Mouse (Mus musculus) gastrocnemius, adult 8-10 months (tissue): ENCODE measurements around the gene Gen1. TPM values are rescaled to one million over a fixed set of nuclear protein-coding genes. Genes with fewer than 3 reads are reported as not detected.
A peak's percentile ranks its signal among the peaks of the same experiment; 100 is the strongest.

Source experiments
- DNase-seq, 2 experiments: peaks; one replicate each; pipeline ENCODE4 v3.0.0; 2022; ENCODE audit warnings: low spot score in 2 of 2
- total RNA-seq, 4 experiments: library from RNA; stranded (reverse); gene quantifications; 2 replicates each; pipeline ENCODE4 v1.2.4; 2022

Gen1 gene
- total RNA-seq, 4 experiments from 2014 or later = 2.7 to 6.2 (median 3.6) TPM

DNA sequence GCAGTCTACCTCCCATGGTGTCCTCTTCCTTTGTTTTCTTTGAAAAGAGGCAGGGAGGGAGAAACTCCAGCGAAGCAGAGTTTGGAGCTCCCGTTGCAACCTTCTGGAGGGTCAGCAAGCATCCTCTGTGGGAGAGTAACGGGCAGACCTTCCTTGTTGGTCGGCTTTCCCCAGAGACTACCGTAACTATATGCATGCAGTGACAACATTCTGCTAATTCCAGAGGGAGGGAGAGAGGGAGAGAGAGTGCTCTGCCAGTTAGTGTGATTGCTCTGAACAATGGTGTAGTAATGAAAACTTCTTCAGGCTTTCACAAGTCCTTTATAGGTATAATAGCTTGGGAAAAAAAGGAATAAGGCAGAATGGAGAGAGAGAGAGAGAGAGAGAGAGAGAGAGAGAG, 40.9 kb downstream of the Gen1 start:
- no peak for DNase-seq

- no peak for DNase-seq
Observed at GRCm38 (mm10) chr12:11223090-11223489, 42.5 kb downstream of the Gen1 start.

GRCm38 (mm10) chr12:11222566-11222965, 43.0 kb downstream of the Gen1 start:
- DNase-seq = no peak

DNA sequence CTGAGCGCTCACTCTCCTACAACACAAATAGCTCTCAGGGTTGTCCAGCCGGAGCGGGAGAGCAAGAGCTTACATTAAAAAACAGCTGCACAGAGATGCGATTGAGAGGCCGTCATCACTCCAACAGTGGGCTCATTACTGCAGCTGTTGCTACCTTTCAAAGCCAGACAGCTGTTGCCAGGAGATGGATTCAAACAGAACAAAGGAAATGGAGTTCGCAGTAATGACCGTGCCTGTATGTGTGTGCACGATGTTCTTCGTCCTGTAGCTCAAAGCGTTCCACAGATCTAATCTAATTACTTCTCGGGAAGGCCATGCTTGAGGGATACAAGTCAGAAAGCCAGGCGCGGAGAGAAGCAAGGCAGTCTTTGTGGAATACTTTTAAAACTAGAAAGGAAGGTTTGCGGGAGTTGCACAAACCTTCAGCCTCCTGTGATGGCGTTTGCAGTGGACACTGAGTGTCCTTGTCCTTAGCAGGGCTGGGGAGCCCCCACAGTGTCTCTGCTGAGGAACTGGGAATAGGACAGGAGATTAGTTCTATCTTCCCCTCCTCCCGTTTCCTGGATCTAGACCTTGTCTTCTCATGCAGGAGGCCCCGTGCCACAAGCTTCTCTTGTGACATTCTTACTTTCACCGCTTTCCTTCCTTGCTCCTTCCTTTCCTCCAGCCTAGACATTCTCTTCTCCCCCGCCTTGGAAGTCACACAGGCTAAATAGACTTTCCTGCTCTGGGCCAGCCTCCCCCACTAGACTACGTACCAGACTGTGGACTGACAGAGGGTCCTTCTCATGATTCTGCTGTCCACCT, 43.9 kb downstream of the Gen1 start:
- DNase-seq = no peak

GRCm38 (mm10) chr12:11217726-11218250, 47.8 kb downstream of the Gen1 start:
- no peak for DNase-seq

DNA sequence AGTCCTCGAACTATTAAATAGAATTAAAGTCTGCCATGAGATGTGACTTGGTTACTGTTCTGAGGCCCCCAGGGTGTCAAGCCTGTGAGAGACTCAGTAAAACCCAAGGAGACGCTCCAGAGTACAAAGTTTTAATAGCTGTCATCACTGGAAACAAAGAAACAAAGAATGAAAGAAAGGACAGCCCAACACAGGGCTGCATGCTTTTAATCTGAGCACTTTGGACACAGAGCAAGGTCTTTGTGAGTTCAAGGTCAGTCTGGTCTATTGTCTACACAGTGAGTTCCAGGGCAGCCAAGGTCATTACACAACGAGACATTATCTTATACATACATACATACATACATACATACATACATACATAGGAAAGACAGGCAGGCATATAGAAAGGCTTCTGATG, 49.1 kb downstream of the Gen1 start:
- DNase-seq = no peak

DNA sequence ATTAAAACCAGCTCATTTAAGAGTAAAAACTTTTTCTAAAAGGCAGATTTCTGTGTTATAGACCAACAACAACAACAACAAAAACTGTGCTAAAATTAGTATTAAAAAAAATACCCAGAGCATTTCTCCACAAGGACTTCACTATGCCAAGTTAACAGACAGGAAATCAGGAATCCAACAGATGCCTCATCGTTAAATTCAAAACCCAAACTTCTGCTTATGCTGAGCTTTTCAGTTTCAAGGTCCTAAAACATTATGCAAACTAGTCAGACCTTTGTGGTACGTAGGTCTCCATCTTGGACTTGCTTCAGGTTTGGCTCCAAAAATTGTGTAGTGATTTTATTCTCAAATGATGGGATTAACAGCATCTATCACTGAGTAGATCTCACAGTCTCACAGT, 50.0 kb downstream of the Gen1 start:
- no peak for DNase-seq

DNA sequence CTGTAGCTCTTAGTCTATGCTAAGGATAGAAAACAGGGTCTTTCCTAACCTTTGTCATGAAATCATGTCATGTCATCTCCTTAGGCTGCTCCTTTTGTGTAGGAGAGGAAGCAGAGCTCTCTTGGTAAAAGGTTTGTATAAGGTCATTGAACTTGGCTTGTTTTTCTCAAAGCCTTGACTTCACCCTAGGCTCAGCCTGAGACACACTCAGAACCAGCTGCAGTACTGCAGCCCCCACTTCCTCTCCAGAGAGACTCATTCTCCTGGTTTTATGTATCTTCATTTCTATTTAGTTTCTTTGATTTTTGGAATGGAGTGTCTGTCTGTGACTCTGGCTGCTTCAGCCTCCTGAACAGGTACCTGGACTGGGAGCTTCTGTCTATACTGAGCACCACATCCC, 50.8 kb downstream of the Gen1 start:
- DNase-seq = no peak

DNA sequence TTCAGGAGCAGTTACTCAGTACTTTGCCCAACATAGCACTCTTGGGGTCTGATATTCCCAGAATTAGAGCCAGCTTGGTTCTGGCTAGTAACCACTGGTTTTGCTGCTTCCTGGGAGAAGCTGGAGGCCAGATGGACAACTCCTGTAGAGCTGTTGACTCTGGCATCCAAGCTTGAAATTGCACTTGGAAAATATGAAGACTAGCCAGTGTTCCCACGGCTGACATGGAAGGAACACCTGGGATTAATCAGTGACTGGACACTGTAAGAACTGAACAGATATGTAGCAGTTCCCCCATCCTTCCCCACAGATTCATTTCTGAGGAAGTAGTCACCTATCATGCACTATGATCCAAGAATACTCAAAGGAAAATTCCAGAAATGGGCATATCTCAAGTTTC, 52.7 kb downstream of the Gen1 start:
- DNase-seq = no peak

DNA sequence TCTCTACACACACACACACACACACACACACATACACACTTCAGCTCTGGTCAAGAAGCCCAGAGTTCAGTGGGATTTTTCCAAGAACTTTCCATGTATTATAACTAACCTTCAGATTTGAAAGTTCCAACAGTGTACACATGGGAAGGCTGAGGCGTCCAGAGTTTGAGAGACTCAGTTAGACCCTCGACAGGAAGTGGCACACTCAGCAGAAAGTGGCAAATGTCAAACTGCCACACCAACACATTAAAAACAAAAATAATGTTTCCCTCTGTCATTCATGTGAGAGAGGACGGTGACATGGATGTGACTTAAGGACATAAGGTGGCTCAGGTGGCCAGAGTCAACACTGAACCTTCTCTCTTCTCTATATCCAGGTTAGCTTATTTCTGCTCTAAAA, 55.2 kb downstream of the Gen1 start:
- no peak for DNase-seq

GRCm38 (mm10) chr12:11209636-11210035, 56.0 kb downstream of the Gen1 start:
- no peak for DNase-seq

GRCm38 (mm10) chr12:11208872-11209271, 56.7 kb downstream of the Gen1 start, which contains the start of gene Msgn1:
TSS of gene Msgn1 (minus strand) at chr12:11208972.
- no peak for DNase-seq

DNA sequence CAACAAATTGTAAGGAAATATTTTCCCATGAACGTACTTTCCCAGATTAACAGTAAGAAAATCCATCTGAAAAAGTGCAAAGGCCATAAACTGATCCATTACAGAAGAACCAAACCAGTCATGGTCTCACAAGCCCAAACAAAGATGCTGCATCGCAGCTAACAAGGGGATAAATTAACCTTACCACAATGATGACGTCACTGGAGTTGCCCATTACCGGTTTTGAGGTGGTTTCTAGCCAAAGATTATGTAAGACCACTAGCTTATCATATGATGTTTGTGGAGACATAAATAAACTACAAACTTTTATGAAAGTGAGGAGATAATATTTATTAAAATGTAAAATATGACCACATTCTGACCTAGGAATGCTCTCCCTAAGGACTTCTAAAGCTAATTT, 59.3 kb downstream of the Gen1 start:
- no peak for DNase-seq

- peak; percentile 80 to 88 for DNase-seq
Observed at GRCm38 (mm10) chr12:11203694-11204665, 61.6 kb downstream of the Gen1 start.

DNA sequence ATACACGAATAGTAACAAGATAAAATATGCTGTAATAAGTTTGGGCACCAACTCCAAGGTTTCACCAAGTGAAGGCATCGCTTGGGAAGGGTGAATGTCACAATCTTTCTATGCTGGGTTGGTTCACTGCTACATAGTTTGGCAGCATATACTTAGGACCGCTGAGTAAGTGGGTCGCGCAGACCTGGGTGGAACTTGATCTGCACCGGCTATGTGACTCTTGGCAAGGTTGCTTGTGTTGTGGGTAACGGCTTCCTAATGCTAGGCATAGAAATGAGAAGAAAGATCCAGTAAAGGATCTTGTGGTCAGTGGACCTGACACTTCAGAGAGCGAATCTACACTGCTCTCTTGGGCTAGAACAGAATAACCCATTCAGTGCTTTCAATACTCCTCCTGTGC, 63.1 kb downstream of the Gen1 start:
- peak in 1 of 2 experiments; percentile 48 for DNase-seq

DNA sequence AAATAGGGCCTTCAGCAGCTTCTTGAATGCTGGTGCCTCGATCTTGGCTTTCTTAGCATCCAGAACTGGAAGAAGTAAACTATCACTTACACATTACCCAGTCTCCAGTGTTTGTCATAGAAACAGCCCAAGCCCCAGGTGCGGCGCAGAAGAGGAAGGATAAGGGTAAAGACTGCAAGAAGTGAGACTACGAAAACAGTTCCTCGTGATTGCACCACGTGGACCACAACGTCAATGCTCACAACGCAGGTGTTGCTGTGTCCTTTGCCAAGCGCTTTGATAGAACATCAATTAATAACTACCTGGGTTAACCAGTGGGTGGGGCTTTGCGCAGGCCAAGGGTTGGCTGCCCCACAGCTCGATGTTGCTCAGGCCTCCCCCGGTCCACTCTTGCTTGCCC, 64.9 kb downstream of the Gen1 start:
- no peak for DNase-seq

GRCm38 (mm10) chr12:11198551-11198950, 67.0 kb downstream of the Gen1 start:
- no peak for DNase-seq

DNA sequence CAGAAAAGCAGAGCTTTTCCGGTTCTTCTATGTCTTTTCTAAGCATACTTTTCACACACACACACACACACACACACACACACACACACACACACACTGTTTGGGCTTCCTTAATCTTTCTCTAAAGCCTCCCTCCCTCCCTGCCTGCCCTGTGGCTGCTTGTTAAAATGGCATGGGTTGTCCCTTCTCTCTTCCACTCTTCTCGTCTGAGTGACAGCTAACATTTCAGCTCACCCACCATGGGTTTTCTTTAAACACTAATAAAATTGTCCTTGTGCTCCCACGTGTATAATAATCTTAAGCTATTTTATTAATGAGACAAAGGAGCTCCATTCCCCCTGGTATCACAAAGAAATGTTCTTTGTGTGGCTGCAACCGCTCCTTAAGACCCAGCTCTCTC, 67.6 kb downstream of the Gen1 start:
- DNase-seq = no peak

DNA sequence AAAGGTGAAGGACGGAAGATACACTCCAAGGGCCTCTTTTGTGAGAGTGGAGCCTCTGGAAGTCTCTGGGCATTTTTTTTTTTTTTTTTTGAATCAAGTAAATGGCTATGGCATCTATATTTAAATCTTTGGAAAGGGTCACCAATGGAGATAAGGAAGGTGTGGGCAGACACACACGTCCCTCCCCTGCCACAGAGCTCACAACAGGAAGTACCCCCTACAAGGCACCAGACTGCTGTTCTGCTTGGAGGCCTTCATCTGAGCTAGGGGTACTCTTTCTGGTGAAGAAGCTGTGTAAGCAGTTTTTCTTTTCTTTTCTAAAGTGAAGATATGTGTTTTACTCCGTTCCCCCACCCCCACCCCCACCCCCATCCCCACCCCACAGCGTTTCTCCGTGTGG, 68.8 kb downstream of the Gen1 start:
- no peak for DNase-seq

GRCm38 (mm10) chr12:11196142-11196597, 69.4 kb downstream of the Gen1 start:
- peak; percentile 73 to 80 for DNase-seq

GRCm38 (mm10) chr12:11195031-11195430, 70.6 kb downstream of the Gen1 start:
- no peak for DNase-seq
